Mouse (Mus musculus) liver, adult 2 months (tissue): Measurements from ENCODE around the gene Cdh13. TPM values are rescaled to one million over a fixed set of nuclear protein-coding genes. Genes with fewer than 3 reads are reported as not detected.

ENCODE experiments used
- DNase-seq: peaks from one replicate; pipeline ENCODE4 v3.0.0-alpha.2; 2011; ENCODE audit warnings: low read depth, low spot score; ENCODE audit errors: extremely low read depth
- H3K27ac ChIP-seq: fragments of 200-500 bp; replicated peaks from 2 replicates; pipeline ENCODE4 v1.5.1; 2012; ENCODE audit warnings: low read depth, mild to moderate bottlenecking, control low read depth, inconsistent platforms, low read length; ENCODE audit not compliant: insufficient read depth
- H3K27me3 ChIP-seq: fragments of 200-500 bp; 2 replicates; pipeline ENCODE4 v1.6.1; 2012; ENCODE audit warnings: mild to moderate bottlenecking, moderate library complexity, low read length, inconsistent platforms; ENCODE audit not compliant: control insufficient read depth, insufficient read depth
- H3K36me3 ChIP-seq: fragments of 200-500 bp; 2 replicates; pipeline ENCODE4 v1.6.1; 2012; ENCODE audit warnings: low read length, inconsistent platforms; ENCODE audit not compliant: control insufficient read depth, insufficient read depth
- H3K4me1 ChIP-seq: fragments of 200-500 bp; 2 replicates; pipeline ENCODE4 v1.6.1; 2011; ENCODE audit warnings: low read length; ENCODE audit not compliant: control insufficient read depth, insufficient read depth
- H3K4me3 ChIP-seq: fragments of 200-500 bp; 2 replicates; pipeline ENCODE4 v1.5.1; 2011; ENCODE audit warnings: low read depth, mild to moderate bottlenecking, control low read depth, low read length, moderate library complexity; ENCODE audit not compliant: insufficient read depth
- H3K79me2 ChIP-seq: fragments of 200-500 bp; 2 replicates; pipeline ENCODE4 v1.6.1; 2012; ENCODE audit warnings: inconsistent platforms, mild to moderate bottlenecking, low read length, moderate library complexity; ENCODE audit not compliant: control insufficient read depth, insufficient read depth
- H3K9ac ChIP-seq: fragments of 200-500 bp; 2 replicates; pipeline ENCODE4 v1.6.1; 2012; ENCODE audit warnings: low read depth, mild to moderate bottlenecking, control low read depth, inconsistent platforms, low read length
- CTCF ChIP-seq: fragments of 200-500 bp; IDR thresholded peaks from 2 replicates; pipeline ENCODE4 v1.5.1; 2011; ENCODE audit warnings: low read depth, low read length, control low read depth
- POLR2A ChIP-seq: fragments of 200-500 bp; IDR thresholded peaks from 2 replicates; pipeline ENCODE4 v1.6.1; 2011; ENCODE audit warnings: low read length, control low read depth; ENCODE audit not compliant: insufficient read depth; ENCODE audit errors: extremely low read depth
- WGBS: fragments of 180-500 bp; shearing (Covaris S2); methylation state at CpG from one replicate; pipeline ENCODE4 v1.1.7; 2018; 5-methylcytosine and 5-hydroxymethylcytosine counted together
- polyA plus RNA-seq: library from polyadenylated mRNA; depleted of rRNA; stranded (reverse); fragments of >200 nt; gene quantifications from 2 replicates; pipeline ENCODE4 v1.2.3, GENCODE M21; 2012
- total RNA-seq: library from RNA; depleted of rRNA; stranded (reverse); fragments of >200 nt; gene quantifications from 2 replicates; pipeline ENCODE4 v1.2.3, GENCODE M21; 2014

Cdh13 gene
- total and polyA plus RNA-seq, 2 experiments, result 1.5 to 2.1 TPM

GRCm38 (mm10) chr8:118313426-118314187, 30.1 kb downstream of the Cdh13 start:
- no peaks in the 10 kb centered on the region for H3K36me3 ChIP-seq
- H3K27me3 ChIP-seq, result no peaks in the 10 kb centered on the region
- 86% methylated on average over 17 of the region's 17 CpGs for WGBS
- no peak overlapping the region for H3K9ac ChIP-seq
- DNase-seq, result no peak
- no peak overlapping the region for H3K4me3 ChIP-seq
- H3K4me1 ChIP-seq, result no peaks in the 10 kb centered on the region
- TF ChIP-seq CTCF (no peak), POLR2A (no peak)
- no peaks in the 10 kb centered on the region for H3K79me2 ChIP-seq
- H3K27ac ChIP-seq, result no peak overlapping the region

- Histone ChIP-seq H3K9ac (no peak overlapping the region), H3K4me1 (no peaks in the 10 kb centered on the region), H3K27ac (no peak overlapping the region), H3K4me3 (no peak overlapping the region), H3K79me2 (no peaks in the 10 kb centered on the region), H3K27me3 (no peaks in the 10 kb centered on the region), H3K36me3 (no peaks in the 10 kb centered on the region)
- no peak for TF ChIP-seq POLR2A
- TF ChIP-seq CTCF, result no peak
- DNase-seq, result no peak
- WGBS, result 70% methylated on average over 6 of the region's 6 CpGs
Measured at GRCm38 (mm10) chr8:118314188-118314563, 30.6 kb downstream of the Cdh13 start.

GRCm38 (mm10) chr8:118314932-118315331, 31.4 kb downstream of the Cdh13 start:
- Histone ChIP-seq H3K9ac (no peak overlapping the region), H3K36me3 (no peaks in the 10 kb centered on the region), H3K27me3 (no peaks in the 10 kb centered on the region), H3K27ac (no peak overlapping the region), H3K4me1 (no peaks in the 10 kb centered on the region), H3K79me2 (no peaks in the 10 kb centered on the region), H3K4me3 (no peak overlapping the region)
- TF ChIP-seq POLR2A (no peak), CTCF (no peak)
- WGBS, result 85% methylated on average over 7 of the region's 7 CpGs
- DNase-seq, result no peak

- Histone ChIP-seq H3K4me1 (no peaks in the 10 kb centered on the region), H3K36me3 (no peaks in the 10 kb centered on the region), H3K27ac (no peak overlapping the region), H3K9ac (no peak overlapping the region), H3K4me3 (no peak overlapping the region), H3K79me2 (no peaks in the 10 kb centered on the region), H3K27me3 (no peaks in the 10 kb centered on the region)
- no peak for TF ChIP-seq POLR2A
- TF ChIP-seq CTCF, result no peak
- no peak for DNase-seq
- 82% methylated on average over 12 of the region's 12 CpGs for whole genome bisulfite sequencing
Measured at GRCm38 (mm10) chr8:118316440-118316839, 32.9 kb downstream of the Cdh13 start.

GRCm38 (mm10) chr8:118320566-118320965, 37.0 kb downstream of the Cdh13 start:
- Histone ChIP-seq H3K27me3 (no peaks in the 10 kb centered on the region), H3K79me2 (no peaks in the 10 kb centered on the region), H3K4me1 (no peaks in the 10 kb centered on the region), H3K4me3 (no peak overlapping the region), H3K27ac (no peak overlapping the region), H3K9ac (no peak overlapping the region), H3K36me3 (no peaks in the 10 kb centered on the region)
- DNase-seq, result no peak
- no peak for TF ChIP-seq CTCF
- no peak for TF ChIP-seq POLR2A
- WGBS, result 59% methylated on average over 1 of the region's 1 CpGs

- H3K79me2 ChIP-seq, result no peaks in the 10 kb centered on the region
- no peaks in the 10 kb centered on the region for H3K27me3 ChIP-seq
- no peaks in the 10 kb centered on the region for H3K4me1 ChIP-seq
- no peaks in the 10 kb centered on the region for H3K36me3 ChIP-seq
- H3K27ac ChIP-seq, result no peak overlapping the region
- no peak overlapping the region for H3K4me3 ChIP-seq
- WGBS, result 49% methylated on average over 3 of the region's 3 CpGs
- DNase-seq, result no peak
- TF ChIP-seq CTCF (no peak), POLR2A (no peak)
- H3K9ac ChIP-seq, result no peak overlapping the region
Measured at GRCm38 (mm10) chr8:118323421-118323820, 39.9 kb downstream of the Cdh13 start.
